Mouse (Mus musculus): ENCODE measurements around the gene Trmt1. TPM values are rescaled to one million over a fixed set of nuclear protein-coding genes. Genes with fewer than 3 reads are reported as not detected.

Trmt1 gene
- polyA plus RNA-seq, 1 experiment from 2014 or later = 43.4 TPM

DNA sequence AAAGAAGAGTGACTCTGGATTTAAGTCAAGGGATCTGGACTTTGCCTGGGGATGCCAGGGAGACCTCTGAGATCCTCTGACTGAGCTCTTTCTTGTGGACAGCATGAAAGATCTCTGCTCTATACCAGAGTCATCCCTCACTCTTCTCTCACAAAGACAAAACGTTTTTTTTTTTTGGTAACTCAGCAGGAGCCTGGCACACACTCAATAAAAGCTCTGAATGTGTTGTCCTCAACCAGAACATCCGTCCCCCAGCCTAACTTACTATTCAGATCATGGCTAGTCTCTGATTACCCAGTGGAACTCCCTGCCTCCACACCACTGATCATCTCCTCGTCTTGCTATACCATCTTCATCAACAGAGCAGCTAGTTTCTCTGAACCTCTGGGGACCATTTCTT lies 1.6 kb upstream of the Trmt1 start:
- ATAC-seq (no peak), DNase-seq (ENCODE audit: low spot score) (no peak)
- no peaks in the 10 kb centered on the region for H3K36me3 ChIP-seq (ENCODE audit: insufficient read depth, low read length)
- H3K9me3 ChIP-seq (ENCODE audit: low read length) = no peaks in the 10 kb centered on the region
- H3K4me1 ChIP-seq (ENCODE audit: insufficient read depth, low read depth, low read length) = peaks cover 14% of the 10 kb centered on the region; the same call in 1 of the 2 replicates
- no peak overlapping the region for H3K9ac ChIP-seq (replicated peaks; ENCODE audit: low read depth)
- TF ChIP-seq CTCF (IDR thresholded peaks at IDR 0.05) (no peak), EP300 (IDR thresholded peaks at IDR 0.05) (no peak)
- no peak overlapping the region for H3K4me3 ChIP-seq (ENCODE audit: low read depth, low read length)
- H3K27ac ChIP-seq (ENCODE audit: low read length) = no peak overlapping the region
- H3K27me3 ChIP-seq (replicated peaks; ENCODE audit: insufficient read depth, low read length) = no peaks in the 10 kb centered on the region
- no peak overlapping the region for H3K4me2 ChIP-seq (replicated peaks; ENCODE audit: low read depth, low read length)
- 57% methylated on average over 3 of the region's 3 CpGs for WGBS

- Histone ChIP-seq H3K4me1 (ENCODE audit: insufficient read depth, low read depth, low read length) (peaks cover 14% of the 10 kb centered on the region; the same call in 1 of the 2 replicates), H3K4me2 (replicated peaks; ENCODE audit: low read depth, low read length) (peak overlapping the region; percentile 79), H3K9ac (replicated peaks; ENCODE audit: low read depth) (peak overlapping the region; percentile 86), H3K9me3 (ENCODE audit: low read length) (no peaks in the 10 kb centered on the region), H3K27ac (ENCODE audit: low read length) (peak overlapping the region; percentile 86), H3K4me3 (ENCODE audit: low read depth, low read length) (peak overlapping the region; percentile 98), H3K36me3 (ENCODE audit: insufficient read depth, low read length) (no peaks in the 10 kb centered on the region), H3K27me3 (replicated peaks; ENCODE audit: insufficient read depth, low read length) (no peaks in the 10 kb centered on the region)
- DNase-seq (ENCODE audit: low spot score) = peak; percentile 76
- 0% methylated on average over 44 of the region's 62 CpGs for WGBS
- ATAC-seq = peak; percentile 41
- TF ChIP-seq EP300 (IDR thresholded peaks at IDR 0.05) (no peak), CTCF (IDR thresholded peaks at IDR 0.05) (peak; percentile 30)
Measured at GRCm38 (mm10) chr8:84687003-84687704, 1.0 kb downstream of the Trmt1 start.

DNA sequence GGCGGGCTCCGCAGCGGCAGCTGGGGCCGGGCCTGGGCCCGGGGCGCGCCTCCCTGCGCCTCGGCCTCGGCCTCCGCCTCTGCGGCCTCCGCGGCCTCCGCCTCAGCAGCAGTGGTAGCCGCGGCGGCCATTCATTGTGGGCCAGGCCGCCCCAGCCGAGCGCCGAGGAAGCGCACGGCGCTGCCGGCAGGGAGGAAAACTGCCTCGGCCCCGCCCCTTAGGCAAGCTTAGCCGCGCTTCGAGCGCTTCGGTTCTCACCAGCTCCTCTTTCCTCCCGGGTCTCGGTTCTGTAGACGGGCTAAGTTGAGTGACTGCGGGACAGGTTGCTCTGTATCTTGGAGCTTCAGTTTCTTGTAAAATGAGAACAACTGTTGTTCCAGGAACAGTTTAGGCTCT lies 1.6 kb downstream of the Trmt1 start, which contains the start of gene Nacc1:
Nacc1 (minus strand) TSS at position 158 of the 396 bp plus-strand sequence.
- H3K9ac ChIP-seq (replicated peaks; ENCODE audit: low read depth) = peak within 1 kb of the TSS; percentile 86
- peak within 1 kb of the TSS; percentile 86 for H3K27ac ChIP-seq (ENCODE audit: low read length)
- H3K4me3 ChIP-seq (ENCODE audit: low read depth, low read length) = peak within 1 kb of the TSS; percentile 98
- H3K27me3 ChIP-seq (replicated peaks; ENCODE audit: insufficient read depth, low read length) = no peaks in the 10 kb centered on the region
- peak within 1 kb of the TSS; percentile 82 for H3K4me2 ChIP-seq (replicated peaks; ENCODE audit: low read depth, low read length)
- WGBS = 2% methylated on average over 28 of the region's 37 CpGs
- TF ChIP-seq EP300 (IDR thresholded peaks at IDR 0.05) (no peak), CTCF (IDR thresholded peaks at IDR 0.05) (peak; percentile 37)
- ATAC-seq (peak; percentile 89), DNase-seq (ENCODE audit: low spot score) (peak; percentile 96)
- no peaks in the 10 kb centered on the region for H3K9me3 ChIP-seq (ENCODE audit: low read length)
- H3K4me1 ChIP-seq (ENCODE audit: insufficient read depth, low read depth, low read length) = peaks cover 14% of the 10 kb centered on the region; the same call in 1 of the 2 replicates
- H3K36me3 ChIP-seq (ENCODE audit: insufficient read depth, low read length) = no peaks in the 10 kb centered on the region

DNA sequence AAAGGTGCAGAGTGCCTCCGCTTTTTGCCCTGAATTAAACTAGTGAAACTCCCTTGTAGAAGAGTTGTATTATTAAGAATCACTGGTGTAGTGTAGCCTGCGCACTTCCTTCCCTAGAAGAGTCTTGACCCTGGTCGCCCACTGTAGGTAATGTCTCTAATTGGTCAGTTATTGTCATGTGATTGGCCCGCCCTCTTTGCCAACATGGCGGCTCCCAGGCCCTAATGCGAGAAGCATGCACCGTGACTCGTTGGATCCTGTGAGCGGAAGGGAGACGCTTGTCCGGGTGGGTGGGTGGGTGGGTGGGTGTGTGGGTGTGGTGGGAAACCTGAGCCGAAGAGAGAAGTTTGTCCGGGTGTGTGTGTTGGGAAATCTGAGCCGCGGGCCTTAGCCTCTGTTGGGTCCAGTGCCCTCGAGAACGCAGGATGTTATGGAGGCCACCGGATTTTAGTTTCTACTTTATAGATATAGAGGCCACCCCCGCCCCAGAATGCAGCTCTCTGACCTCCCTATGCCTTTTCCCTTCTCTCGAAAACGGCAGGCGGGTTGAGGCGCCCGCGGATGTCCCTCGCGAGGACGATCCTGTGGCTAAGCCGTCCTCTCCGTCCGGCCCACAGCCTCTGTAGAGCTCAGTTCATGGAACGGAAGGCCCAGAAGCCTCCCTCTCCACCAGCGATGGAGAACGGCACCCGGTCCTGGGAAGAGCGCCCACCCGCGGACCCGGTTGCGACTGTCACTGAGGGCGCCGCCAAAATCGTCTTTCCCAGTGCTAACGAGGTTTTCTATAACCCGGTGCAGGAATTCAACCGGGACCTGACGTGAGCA lies 3.2 kb downstream of the Trmt1 start:
- WGBS = under 1% methylated on average over 45 of the region's 47 CpGs
- H3K4me2 ChIP-seq (replicated peaks; ENCODE audit: low read depth, low read length) = peak overlapping the region; percentile 82
- peaks cover 14% of the 10 kb centered on the region; the same call in 1 of the 2 replicates for H3K4me1 ChIP-seq (ENCODE audit: insufficient read depth, low read depth, low read length)
- 0 out of 2 replicates have a peak overlapping the region, but pooled peaks have one; percentile 17 for H3K27ac ChIP-seq (ENCODE audit: low read length)
- peak overlapping the region; percentile 65 for H3K9ac ChIP-seq (replicated peaks; ENCODE audit: low read depth)
- no peaks in the 10 kb centered on the region for H3K9me3 ChIP-seq (ENCODE audit: low read length)
- ATAC-seq (peak; percentile 87), DNase-seq (ENCODE audit: low spot score) (peak; percentile 95)
- H3K36me3 ChIP-seq (ENCODE audit: insufficient read depth, low read length) = no peaks in the 10 kb centered on the region
- H3K27me3 ChIP-seq (replicated peaks; ENCODE audit: insufficient read depth, low read length) = no peaks in the 10 kb centered on the region
- TF ChIP-seq EP300 (IDR thresholded peaks at IDR 0.05) (peak; percentile 30; the same call in 1 of the 2 replicates), CTCF (IDR thresholded peaks at IDR 0.05) (peak; percentile 37; the same call in 1 of the 2 replicates)
- H3K4me3 ChIP-seq (ENCODE audit: low read depth, low read length) = peak overlapping the region; percentile 58

DNA sequence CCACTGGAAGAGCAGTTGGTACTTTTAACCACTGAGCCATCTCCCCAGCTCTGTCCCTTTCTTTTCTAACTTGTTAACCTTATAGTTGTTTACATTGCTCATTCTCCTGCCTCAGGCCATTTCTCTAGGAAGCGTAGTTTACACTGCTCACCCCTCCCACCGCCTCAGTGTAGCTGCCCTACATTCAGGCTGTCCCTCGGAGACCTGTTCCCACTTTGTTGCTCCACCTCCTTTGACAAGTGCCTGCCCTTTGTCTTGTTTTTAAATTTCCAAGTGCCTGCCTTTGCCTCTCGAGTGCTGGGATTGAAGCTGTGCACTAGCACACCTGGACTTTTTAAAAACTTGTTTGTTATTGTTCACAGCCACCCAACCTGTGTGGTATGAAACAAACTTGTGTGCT lies 7.2 kb downstream of the Trmt1 start:
- H3K9ac ChIP-seq (replicated peaks; ENCODE audit: low read depth) = no peak overlapping the region
- 42% methylated on average over 4 of the region's 4 CpGs for WGBS
- no peaks in the 10 kb centered on the region for H3K27me3 ChIP-seq (replicated peaks; ENCODE audit: insufficient read depth, low read length)
- no peak overlapping the region for H3K27ac ChIP-seq (ENCODE audit: low read length)
- ATAC-seq (peak; percentile 46), DNase-seq (ENCODE audit: low spot score) (peak; percentile 61)
- no peak overlapping the region for H3K4me2 ChIP-seq (replicated peaks; ENCODE audit: low read depth, low read length)
- H3K4me3 ChIP-seq (ENCODE audit: low read depth, low read length) = no peak overlapping the region
- 0 out of 2 replicates have a peak, but pooled peaks cover 13% of the 10 kb centered on the region for H3K36me3 ChIP-seq (ENCODE audit: insufficient read depth, low read length)
- H3K4me1 ChIP-seq (ENCODE audit: insufficient read depth, low read depth, low read length) = peaks cover 7% of the 10 kb centered on the region
- TF ChIP-seq CTCF (IDR thresholded peaks at IDR 0.05) (no peak), EP300 (IDR thresholded peaks at IDR 0.05) (no peak)
- no peaks in the 10 kb centered on the region for H3K9me3 ChIP-seq (ENCODE audit: low read length)

DNA sequence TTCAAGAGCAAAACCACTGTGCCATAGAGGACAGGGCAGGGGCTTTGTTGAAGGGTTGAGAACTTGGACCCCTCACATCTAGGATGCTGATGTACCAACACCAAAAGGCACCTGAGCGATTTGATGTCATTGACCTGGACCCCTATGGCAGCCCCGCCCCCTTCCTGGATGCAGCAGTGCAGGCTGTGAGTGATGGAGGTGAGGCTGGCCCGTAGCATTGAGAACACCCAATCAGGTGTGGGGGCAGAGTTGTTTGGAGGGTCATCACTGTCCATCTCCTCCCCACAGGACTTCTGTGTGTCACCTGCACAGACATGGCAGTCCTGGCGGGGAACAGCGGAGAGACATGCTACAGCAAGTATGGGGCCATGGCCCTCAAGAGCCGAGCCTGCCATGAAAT lies 9.0 kb downstream of the Trmt1 start:
- Histone ChIP-seq H3K36me3 (ENCODE audit: insufficient read depth, low read length) (0 out of 2 replicates have a peak, but pooled peaks cover 13% of the 10 kb centered on the region), H3K9me3 (ENCODE audit: low read length) (no peaks in the 10 kb centered on the region), H3K4me1 (ENCODE audit: insufficient read depth, low read depth, low read length) (peaks cover 11% of the 10 kb centered on the region), H3K27me3 (replicated peaks; ENCODE audit: insufficient read depth, low read length) (no peaks in the 10 kb centered on the region), H3K27ac (ENCODE audit: low read length) (no peak overlapping the region), H3K4me2 (replicated peaks; ENCODE audit: low read depth, low read length) (no peak overlapping the region), H3K9ac (replicated peaks; ENCODE audit: low read depth) (no peak overlapping the region), H3K4me3 (ENCODE audit: low read depth, low read length) (no peak overlapping the region)
- no peak for DNase-seq (ENCODE audit: low spot score)
- 93% methylated on average over 6 of the region's 6 CpGs for WGBS
- ATAC-seq = no peak
- no peak for TF ChIP-seq CTCF (IDR thresholded peaks at IDR 0.05)
- no peak for TF ChIP-seq EP300 (IDR thresholded peaks at IDR 0.05)

All from lung, postnatal 0 days (tissue).